Mouse (Mus musculus): Measurements from ENCODE around the gene Poc1a. TPM values are rescaled to one million over a fixed set of nuclear protein-coding genes. Genes with fewer than 3 reads are reported as not detected.
A peak's percentile ranks its signal among the peaks of the same experiment; 100 is the strongest.

Gene Poc1a
- polyA plus RNA-seq, 1 experiment from 2014 or later, result 23.1 TPM

DNA sequence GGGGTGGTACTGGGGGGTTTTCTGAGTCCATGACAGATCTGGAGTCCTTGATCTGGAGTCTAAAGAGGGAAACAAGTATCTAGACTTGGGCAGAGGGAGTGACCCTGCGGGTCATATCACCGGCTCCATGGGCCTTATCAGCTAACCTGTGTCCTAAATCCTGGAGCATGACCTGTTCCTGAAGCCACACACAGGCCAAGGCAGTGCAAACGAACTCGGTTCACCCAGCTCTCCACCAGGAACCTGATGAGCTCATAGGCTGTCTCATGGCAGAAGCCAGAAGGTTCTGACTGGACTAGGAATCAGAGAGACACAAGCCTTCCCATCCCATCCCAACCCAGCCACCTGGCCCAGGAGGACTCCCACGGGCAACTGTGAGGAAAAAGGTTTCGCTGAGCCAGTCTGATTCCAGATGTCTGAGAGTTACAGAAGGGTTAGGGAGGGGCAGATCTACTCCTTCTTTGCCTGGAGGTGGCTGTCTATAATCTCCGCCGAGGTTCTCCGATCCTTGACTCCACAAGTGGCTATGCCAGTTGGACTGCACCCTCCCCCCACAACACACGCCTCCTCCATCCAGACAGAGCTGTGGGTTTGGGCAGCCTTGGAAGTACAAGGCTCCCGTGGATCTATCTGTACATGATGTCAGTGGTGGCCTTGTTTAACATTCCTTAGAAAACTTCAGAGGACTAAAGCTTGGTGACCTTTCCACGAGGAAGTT lies 15.3 kb upstream of the Poc1a start:
- H3K4me3 ChIP-seq (replicated peaks), result no peak overlapping the region
- 63% methylated on average over 12 of the region's 12 CpGs for WGBS (ENCODE audit: insufficient replicate concordance)
- 0 out of 2 replicates have a peak, but pooled peaks have one; percentile 24 for ATAC-seq (ENCODE audit: insufficient read depth)
- H3K27me3 ChIP-seq, result no peaks in the 10 kb centered on the region
- H3K9ac ChIP-seq, result no peak overlapping the region
- H3K27ac ChIP-seq (replicated peaks), result no peak overlapping the region
- H3K4me2 ChIP-seq, result no peak overlapping the region
- no peaks in the 10 kb centered on the region for H3K9me3 ChIP-seq (replicated peaks)
- peaks cover 12% of the 10 kb centered on the region; the same call in 1 of the 2 replicates for H3K4me1 ChIP-seq (replicated peaks)
- no peaks in the 10 kb centered on the region for H3K36me3 ChIP-seq (replicated peaks)

DNA sequence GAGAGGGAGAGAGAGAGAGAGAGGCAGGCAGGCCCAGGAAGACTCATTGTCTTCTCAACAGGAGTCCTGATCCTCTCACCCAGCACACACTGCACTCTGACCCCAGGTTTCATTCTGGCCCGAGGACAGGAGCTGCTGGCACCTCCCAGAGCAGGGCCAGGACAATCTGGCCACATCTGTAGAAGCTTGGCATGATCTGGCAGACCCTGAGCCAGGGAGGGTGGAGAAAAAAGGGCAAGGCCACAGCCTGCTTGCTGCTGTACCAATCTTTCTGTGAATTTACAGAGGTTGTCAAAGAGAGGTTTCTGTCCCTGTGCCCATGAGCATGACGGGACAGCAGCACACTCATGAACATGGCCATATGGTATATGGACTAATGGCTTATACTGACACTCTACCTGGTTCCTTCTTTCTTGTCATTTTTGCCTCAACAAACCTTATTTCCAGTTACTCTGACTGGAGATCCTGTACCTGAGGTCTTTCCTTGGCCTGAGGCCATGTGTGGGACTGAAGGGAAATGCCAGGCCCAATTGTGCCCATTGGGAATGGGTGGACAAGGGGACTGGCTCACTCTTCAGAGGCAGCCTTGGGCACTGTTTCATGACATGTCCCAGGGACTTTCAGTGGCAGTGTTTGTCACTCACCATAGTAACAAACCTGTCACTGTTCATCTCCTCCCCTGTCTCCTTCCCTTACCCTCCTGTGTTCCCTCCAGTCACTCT lies 13.8 kb upstream of the Poc1a start:
- Histone ChIP-seq H3K36me3 (replicated peaks) (no peaks in the 10 kb centered on the region), H3K4me1 (replicated peaks) (peaks cover 4% of the 10 kb centered on the region; the same call in 1 of the 2 replicates), H3K27me3 (no peaks in the 10 kb centered on the region), H3K27ac (replicated peaks) (no peak overlapping the region), H3K4me3 (replicated peaks) (no peak overlapping the region), H3K4me2 (no peak overlapping the region), H3K9me3 (replicated peaks) (no peaks in the 10 kb centered on the region), H3K9ac (no peak overlapping the region)
- 48% methylated on average over 2 of the region's 2 CpGs for WGBS (ENCODE audit: insufficient replicate concordance)
- ATAC-seq (ENCODE audit: insufficient read depth), result no peak

DNA sequence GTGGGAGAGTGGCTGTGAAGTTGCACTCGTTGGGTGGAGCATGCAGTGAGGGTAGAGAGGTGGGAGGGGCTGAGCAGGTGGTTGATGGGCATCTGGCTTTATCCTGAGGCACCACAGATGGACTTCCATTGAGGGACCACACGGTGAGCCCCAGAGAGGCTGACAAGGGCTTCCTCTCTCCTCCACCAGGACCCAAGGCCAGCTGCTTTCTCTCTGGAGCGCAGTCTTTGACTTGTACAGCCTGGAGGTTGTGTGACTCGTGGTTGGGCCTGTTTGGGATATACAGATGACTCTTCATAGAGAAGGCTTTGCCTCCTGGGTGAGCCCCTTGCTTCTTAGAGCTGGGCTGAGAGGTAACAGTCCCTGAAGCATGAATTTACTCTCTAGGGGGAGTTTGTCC lies 12.4 kb upstream of the Poc1a start:
- Histone ChIP-seq H3K36me3 (replicated peaks) (no peaks in the 10 kb centered on the region), H3K27ac (replicated peaks) (no peak overlapping the region), H3K4me1 (replicated peaks) (peaks cover 4% of the 10 kb centered on the region; the same call in 1 of the 2 replicates), H3K27me3 (no peaks in the 10 kb centered on the region), H3K4me3 (replicated peaks) (no peak overlapping the region), H3K9ac (no peak overlapping the region), H3K4me2 (no peak overlapping the region), H3K9me3 (replicated peaks) (no peaks in the 10 kb centered on the region)
- ATAC-seq (ENCODE audit: insufficient read depth), result no peak
- 40% methylated on average over 4 of the region's 4 CpGs for WGBS (ENCODE audit: insufficient replicate concordance)

DNA sequence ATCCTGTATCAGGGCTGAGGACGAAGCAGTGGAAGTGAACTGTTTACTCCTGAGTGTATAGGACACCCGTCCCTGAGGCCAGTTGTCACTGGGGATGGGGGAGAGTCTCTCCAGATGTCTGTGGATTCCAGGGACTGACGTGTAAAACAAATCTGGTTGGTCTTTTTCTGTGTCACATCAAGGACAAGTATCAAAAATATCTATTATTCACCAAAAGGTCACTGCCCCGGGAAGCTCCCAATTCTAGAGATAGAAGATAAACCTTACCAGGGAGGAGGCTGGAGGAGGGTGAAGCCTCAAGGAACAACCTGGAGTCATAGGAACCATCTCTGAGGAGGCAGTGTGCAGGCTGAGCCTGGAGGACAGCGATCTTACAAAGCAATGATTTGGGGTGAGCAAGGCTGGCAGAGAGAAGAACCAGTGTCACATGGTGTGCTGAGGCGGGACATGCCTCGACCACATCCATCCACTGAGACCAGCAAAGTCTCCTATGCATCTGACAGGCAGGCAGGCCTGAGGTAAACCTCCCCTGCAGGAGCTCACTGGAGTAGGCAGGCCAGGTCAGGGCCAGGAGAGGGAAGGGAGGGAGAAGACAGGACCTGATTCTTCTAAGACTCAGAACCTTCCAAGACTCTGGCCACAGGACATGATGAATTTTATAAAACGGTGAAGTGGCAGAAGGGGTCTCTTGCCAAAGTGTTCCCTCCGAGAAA lies 11.6 kb upstream of the Poc1a start:
- Histone ChIP-seq H3K9ac (no peak overlapping the region), H3K4me1 (replicated peaks) (peaks cover 4% of the 10 kb centered on the region; the same call in 1 of the 2 replicates), H3K4me2 (no peak overlapping the region), H3K4me3 (replicated peaks) (no peak overlapping the region), H3K36me3 (replicated peaks) (no peaks in the 10 kb centered on the region), H3K27ac (replicated peaks) (no peak overlapping the region), H3K9me3 (replicated peaks) (no peaks in the 10 kb centered on the region), H3K27me3 (no peaks in the 10 kb centered on the region)
- 50% methylated on average over 9 of the region's 9 CpGs for WGBS (ENCODE audit: insufficient replicate concordance)
- no peak for ATAC-seq (ENCODE audit: insufficient read depth)

DNA sequence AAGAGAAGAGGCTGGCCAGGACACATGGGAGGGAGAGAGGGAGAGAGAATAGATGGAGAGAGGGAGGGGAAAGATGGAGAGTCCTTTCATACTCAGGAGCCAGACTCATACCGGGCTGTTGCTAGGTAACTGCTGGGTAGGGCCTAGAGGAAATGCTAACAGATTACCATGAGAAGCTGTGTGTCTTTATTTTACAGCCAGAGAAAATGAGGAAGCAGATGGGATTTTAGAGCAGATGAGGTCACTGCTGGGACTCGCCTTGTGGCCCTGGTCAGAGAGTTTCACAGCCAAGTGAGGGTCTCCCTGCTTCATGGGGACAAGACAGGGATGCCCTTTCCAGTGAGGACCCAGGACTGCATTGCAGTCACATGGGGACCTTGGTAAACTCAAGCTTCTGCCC lies 11.0 kb upstream of the Poc1a start:
- Histone ChIP-seq H3K9ac (no peak overlapping the region), H3K27me3 (no peaks in the 10 kb centered on the region), H3K4me3 (replicated peaks) (no peak overlapping the region), H3K4me2 (no peak overlapping the region), H3K4me1 (replicated peaks) (peaks cover 4% of the 10 kb centered on the region; the same call in 1 of the 2 replicates), H3K36me3 (replicated peaks) (no peaks in the 10 kb centered on the region), H3K9me3 (replicated peaks) (no peaks in the 10 kb centered on the region), H3K27ac (replicated peaks) (no peak overlapping the region)
- ATAC-seq (ENCODE audit: insufficient read depth), result no peak
- 20% methylated on average over 2 of the region's 2 CpGs for WGBS (ENCODE audit: insufficient replicate concordance)

DNA sequence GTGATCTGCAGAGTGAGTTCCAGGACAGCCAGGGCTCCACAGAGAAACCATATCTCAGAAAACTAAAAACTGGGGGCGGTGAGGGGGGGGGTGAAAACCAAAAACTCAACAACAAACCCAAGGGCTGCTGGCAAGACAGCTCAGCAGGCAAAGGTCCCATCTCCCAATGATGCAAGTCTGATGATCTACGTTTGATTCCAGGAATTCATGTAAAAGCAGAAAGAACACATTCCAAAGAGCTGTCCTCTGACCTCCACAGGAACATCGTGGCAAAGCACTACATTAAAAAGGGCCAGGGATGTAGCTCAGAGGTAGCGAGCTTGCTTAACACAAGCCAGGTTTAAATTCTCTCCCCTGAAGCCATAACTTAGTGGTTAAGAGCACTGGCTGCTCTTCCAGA lies 10.2 kb upstream of the Poc1a start:
- no peak for ATAC-seq (ENCODE audit: insufficient read depth)
- no peak overlapping the region for H3K27ac ChIP-seq (replicated peaks)
- H3K4me2 ChIP-seq, result no peak overlapping the region
- H3K27me3 ChIP-seq, result no peaks in the 10 kb centered on the region
- 42% methylated on average over 4 of the region's 4 CpGs for WGBS (ENCODE audit: insufficient replicate concordance)
- no peak overlapping the region for H3K4me3 ChIP-seq (replicated peaks)
- H3K9me3 ChIP-seq (replicated peaks), result no peaks in the 10 kb centered on the region
- H3K4me1 ChIP-seq (replicated peaks), result peaks cover 4% of the 10 kb centered on the region; the same call in 1 of the 2 replicates
- no peak overlapping the region for H3K9ac ChIP-seq
- H3K36me3 ChIP-seq (replicated peaks), result no peaks in the 10 kb centered on the region

DNA sequence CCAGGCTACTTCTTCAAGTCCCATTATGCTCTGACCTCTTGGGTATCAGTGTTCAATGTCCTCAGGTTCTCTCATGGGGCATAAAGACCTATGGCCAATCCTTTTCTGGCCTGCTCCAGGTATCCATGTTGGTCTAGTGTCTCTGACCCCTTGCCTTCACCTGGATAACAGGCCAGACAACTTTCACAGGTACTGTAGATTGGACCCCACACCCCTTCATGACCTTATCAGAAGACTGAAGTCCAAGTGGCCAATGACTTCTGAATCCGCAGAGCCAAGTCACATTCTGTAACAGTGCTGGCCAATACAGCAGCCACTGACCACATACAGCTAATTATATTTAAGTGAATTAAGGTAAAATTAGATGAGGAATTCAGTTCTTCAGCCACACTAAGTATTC lies 8.6 kb upstream of the Poc1a start:
- no peak for ATAC-seq (ENCODE audit: insufficient read depth)
- H3K4me3 ChIP-seq (replicated peaks), result no peak overlapping the region
- H3K9ac ChIP-seq, result no peak overlapping the region
- H3K4me1 ChIP-seq (replicated peaks), result peaks cover 4% of the 10 kb centered on the region; the same call in 1 of the 2 replicates
- H3K4me2 ChIP-seq, result no peak overlapping the region
- no peak overlapping the region for H3K27ac ChIP-seq (replicated peaks)
- no peaks in the 10 kb centered on the region for H3K27me3 ChIP-seq
- H3K36me3 ChIP-seq (replicated peaks), result no peaks in the 10 kb centered on the region
- H3K9me3 ChIP-seq (replicated peaks), result no peaks in the 10 kb centered on the region
- WGBS (ENCODE audit: insufficient replicate concordance), result 64% methylated on average over 1 of the region's 1 CpGs

DNA sequence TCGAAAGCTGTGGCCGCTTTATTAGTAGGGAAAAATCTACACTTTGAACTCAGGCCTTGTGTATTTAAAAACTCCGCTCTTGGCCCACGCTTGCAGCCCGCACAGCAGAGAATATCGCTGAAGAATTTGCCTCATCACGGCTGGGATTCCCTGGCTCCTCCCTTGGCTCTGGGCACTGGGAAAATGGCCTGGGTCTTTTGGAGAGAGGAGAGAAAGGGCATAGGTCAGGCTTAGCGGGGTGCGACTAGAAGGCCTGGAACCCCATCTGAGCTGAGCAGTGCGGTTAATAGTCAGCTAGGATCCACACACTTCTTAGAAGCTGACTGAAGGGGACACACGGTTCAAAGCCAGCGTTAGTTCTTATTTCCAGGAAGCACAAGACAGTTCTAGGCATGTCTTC lies 7.6 kb upstream of the Poc1a start:
- H3K27ac ChIP-seq (replicated peaks), result no peak overlapping the region
- no peak for ATAC-seq (ENCODE audit: insufficient read depth)
- H3K4me3 ChIP-seq (replicated peaks), result no peak overlapping the region
- H3K9ac ChIP-seq, result no peak overlapping the region
- H3K4me1 ChIP-seq (replicated peaks), result 0 out of 2 replicates have a peak, but pooled peaks cover 4% of the 10 kb centered on the region
- H3K4me2 ChIP-seq, result no peak overlapping the region
- no peaks in the 10 kb centered on the region for H3K36me3 ChIP-seq (replicated peaks)
- H3K9me3 ChIP-seq (replicated peaks), result no peaks in the 10 kb centered on the region
- WGBS (ENCODE audit: insufficient replicate concordance), result 69% methylated on average over 12 of the region's 12 CpGs
- H3K27me3 ChIP-seq, result no peaks in the 10 kb centered on the region

DNA sequence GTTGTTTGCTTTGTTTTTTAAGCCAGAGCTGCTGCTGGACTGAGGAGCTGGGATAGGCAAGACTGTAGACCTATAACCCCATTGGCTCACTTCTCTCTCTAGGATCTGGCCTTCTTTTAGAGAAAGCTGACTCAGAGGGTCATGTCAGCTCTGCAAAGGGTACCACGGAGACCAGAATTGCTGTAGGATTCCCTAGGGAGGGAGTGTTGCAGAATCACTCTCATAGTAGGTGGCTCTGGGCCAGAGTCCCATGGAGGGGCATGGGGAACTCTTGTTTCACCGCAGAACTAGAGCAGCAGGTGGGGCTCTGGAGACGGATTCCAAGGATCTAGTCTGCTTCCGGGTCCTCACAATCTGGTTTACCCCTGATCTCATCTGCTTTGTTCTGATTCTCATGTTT lies 7.1 kb upstream of the Poc1a start:
- Histone ChIP-seq H3K36me3 (replicated peaks) (no peaks in the 10 kb centered on the region), H3K27ac (replicated peaks) (no peak overlapping the region), H3K4me1 (replicated peaks) (0 out of 2 replicates have a peak, but pooled peaks cover 4% of the 10 kb centered on the region), H3K27me3 (no peaks in the 10 kb centered on the region), H3K9ac (no peak overlapping the region), H3K4me2 (no peak overlapping the region), H3K4me3 (replicated peaks) (no peak overlapping the region), H3K9me3 (replicated peaks) (no peaks in the 10 kb centered on the region)
- 62% methylated on average over 4 of the region's 4 CpGs for WGBS (ENCODE audit: insufficient replicate concordance)
- ATAC-seq (ENCODE audit: insufficient read depth), result no peak

DNA sequence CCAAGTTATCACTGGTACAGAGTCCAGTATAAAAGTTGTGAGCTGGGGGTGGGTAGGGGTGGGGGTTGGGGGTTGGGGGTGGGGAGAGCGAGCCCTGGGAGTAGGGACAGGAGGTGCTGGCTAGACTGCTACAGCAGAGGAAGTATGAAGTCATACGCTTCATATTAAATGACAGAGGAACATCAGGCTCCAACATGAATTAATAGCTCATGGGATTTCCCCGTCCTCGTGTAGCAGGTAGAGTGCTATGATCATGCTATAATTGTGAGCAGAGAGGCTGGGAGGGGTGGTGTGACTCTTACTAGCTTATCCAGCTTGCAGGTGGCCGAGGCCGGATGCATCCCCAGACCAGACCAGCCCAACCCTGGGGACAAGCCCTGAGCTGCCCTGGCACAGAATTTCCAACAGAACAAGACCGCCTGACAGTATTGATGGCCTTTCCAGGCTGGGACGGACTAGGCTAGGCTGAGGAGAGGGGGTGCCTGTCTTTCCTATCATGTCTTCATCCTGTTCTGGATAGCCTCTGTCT lies 6.1 kb upstream of the Poc1a start:
- Histone ChIP-seq H3K36me3 (replicated peaks) (no peaks in the 10 kb centered on the region), H3K4me2 (no peak overlapping the region), H3K27me3 (no peaks in the 10 kb centered on the region), H3K9me3 (replicated peaks) (no peaks in the 10 kb centered on the region), H3K27ac (replicated peaks) (no peak overlapping the region), H3K9ac (no peak overlapping the region), H3K4me1 (replicated peaks) (peaks cover under 1% of the 10 kb centered on the region; the same call in 1 of the 2 replicates), H3K4me3 (replicated peaks) (no peak overlapping the region)
- WGBS (ENCODE audit: insufficient replicate concordance), result 57% methylated on average over 8 of the region's 8 CpGs
- ATAC-seq (ENCODE audit: insufficient read depth), result no peak

DNA sequence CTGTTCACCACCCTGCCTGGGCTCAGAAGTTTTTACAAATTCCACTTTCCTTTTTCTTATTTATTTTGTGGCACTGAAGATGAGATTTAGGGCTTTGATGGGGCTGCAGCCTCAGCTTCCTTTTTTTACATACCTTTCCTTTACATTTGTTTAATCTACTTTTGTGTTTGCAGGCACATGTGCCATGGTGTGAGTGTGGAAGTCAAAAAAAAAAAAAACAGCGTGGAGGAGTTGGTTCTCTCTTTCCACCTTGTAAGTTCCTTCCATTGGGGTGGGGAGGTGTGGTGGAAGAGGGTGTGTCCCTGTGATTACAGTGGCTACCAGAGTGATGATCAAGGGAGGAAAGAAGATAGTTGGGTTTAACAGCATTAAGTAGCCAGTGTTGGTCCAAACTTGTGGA lies 5.1 kb upstream of the Poc1a start:
- H3K27me3 ChIP-seq, result no peaks in the 10 kb centered on the region
- H3K4me3 ChIP-seq (replicated peaks), result no peak overlapping the region
- ATAC-seq (ENCODE audit: insufficient read depth), result no peak
- H3K9ac ChIP-seq, result no peak overlapping the region
- H3K27ac ChIP-seq (replicated peaks), result no peak overlapping the region
- no peaks in the 10 kb centered on the region for H3K36me3 ChIP-seq (replicated peaks)
- 33% methylated on average over 1 of the region's 1 CpGs for WGBS (ENCODE audit: insufficient replicate concordance)
- H3K4me1 ChIP-seq (replicated peaks), result peaks cover 7% of the 10 kb centered on the region
- no peak overlapping the region for H3K4me2 ChIP-seq
- no peaks in the 10 kb centered on the region for H3K9me3 ChIP-seq (replicated peaks)

Data from liver, embryonic 15.5 days (tissue).